Mouse (Mus musculus) brain, embryonic 14.5 days (tissue): ENCODE data around the gene Cyp2w1. TPM values are rescaled to one million over a fixed set of nuclear protein-coding genes. Genes with fewer than 3 reads are reported as not detected.

ENCODE experiments used
- DNase-seq: peaks from one replicate; pipeline ENCODE4 v3.0.0-alpha.2; 2011; ENCODE audit warnings: low read depth
- CTCF ChIP-seq: fragments of 200-500 bp; IDR thresholded peaks from 2 replicates; pipeline ENCODE4 v1.5.1; 2012; ENCODE audit warnings: inconsistent platforms, mild to moderate bottlenecking, moderate library complexity, borderline replicate concordance; ENCODE audit not compliant: insufficient read depth, insufficient read length; ENCODE audit errors: extremely low read depth
- POLR2A ChIP-seq: fragments of 200-500 bp; IDR thresholded peaks from 2 replicates; pipeline ENCODE4 v1.6.1; 2012; ENCODE audit warnings: mild to moderate bottlenecking, inconsistent platforms, borderline replicate concordance; ENCODE audit not compliant: poor library complexity, insufficient read depth, insufficient read length, severe bottlenecking; ENCODE audit errors: extremely low read depth
- polyA plus RNA-seq: library from polyadenylated mRNA; depleted of rRNA; stranded (reverse); fragments of >200 nt; gene quantifications from 2 replicates; pipeline ENCODE4 v1.2.3, GENCODE M21; 2012

Gene Cyp2w1
- polyA plus RNA-seq, 1 experiment = 1.7 TPM

DNA sequence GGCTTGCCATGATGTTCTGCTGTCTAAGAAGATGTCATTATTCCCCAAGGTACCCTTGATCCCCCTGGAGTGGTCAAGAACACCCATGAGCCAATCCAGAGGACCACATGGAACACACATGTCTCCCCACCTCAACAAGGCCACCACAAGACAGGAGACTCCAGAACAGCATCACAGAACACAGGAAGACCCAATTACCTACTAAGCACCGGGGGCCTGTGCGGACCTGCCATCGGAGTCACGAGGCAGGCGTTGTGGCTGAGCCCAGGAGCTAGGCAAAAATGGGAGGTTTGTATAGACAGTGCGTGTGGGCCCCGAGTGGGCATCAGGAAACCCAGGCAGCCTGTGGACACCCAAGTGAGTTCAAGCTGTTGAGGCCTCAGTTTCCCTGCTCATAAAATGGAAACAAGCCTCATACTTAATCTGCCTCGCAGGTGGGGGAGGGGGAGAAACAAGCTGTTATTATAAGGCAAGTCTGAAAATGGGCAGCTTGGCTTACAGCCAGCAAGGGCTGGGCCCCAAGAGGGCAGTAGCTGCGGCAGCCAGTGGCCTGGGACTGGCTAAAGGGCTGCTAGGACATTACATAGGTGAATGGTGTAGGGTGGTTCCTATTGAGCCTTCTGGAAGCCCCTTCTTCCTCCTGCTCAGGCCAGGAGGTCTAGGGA, 29.0 kb upstream of the Cyp2w1 start:
- DNase-seq = no peak
- TF ChIP-seq CTCF (no peak), POLR2A (no peak)

DNA sequence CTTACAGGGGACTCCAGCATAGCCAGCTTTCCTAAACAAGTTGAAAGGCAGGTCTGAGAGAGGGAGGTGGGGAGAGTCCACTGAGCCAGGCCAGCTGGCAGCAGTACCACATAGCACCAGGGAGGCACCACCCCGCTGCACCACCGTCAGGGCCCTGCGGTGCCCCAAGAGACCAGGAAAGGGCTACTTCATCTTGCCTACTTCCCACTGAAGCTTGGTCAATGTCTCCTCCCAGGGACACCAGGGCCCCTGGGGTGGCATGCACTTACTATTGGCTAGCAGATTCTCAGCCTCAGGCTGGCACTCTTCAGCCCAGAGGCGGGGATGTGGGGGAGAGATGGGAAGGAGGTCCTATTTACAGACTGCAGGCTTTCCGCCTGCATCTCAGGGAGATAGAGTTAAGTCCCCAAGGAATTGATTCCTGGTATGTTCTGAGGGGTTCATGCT, 28.3 kb upstream of the Cyp2w1 start:
- TF ChIP-seq POLR2A (no peak), CTCF (no peak)
- DNase-seq = peak; percentile 13

DNA sequence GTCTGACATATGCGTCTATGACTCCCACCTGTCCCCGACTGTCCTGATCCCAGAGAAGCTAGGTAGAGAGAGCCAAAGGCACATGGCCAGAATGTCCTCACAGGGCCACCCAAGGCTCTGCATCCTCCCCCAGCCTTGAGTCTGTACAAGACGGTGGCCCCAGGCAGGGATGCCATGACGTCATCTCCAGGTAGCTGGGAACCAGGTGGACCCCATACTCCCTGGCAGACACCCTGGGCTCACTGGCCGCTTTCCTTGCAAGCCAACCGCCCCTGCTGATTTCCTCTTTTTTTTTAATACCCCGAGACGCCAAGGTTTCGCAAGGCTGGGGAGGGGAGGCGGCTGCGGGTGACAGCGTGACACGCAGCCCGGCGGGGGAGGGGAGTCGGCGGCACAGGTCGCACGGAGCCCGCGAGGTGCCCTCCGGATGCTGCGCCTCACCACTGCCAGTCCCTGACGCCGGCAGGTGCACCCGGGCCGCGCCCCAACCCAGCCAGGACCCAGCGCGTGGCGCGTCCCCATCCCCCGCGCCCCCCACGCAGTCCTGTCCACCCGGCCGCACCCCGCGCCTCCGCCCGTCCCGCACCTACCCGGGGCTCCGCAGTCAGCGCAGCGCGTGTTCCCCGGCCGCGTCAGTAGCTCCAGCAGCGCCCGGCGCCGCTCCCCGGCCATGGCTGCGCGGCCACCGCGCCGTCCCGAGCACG, 27.6 kb upstream of the Cyp2w1 start:
- DNase-seq = peak; percentile 26

DNA sequence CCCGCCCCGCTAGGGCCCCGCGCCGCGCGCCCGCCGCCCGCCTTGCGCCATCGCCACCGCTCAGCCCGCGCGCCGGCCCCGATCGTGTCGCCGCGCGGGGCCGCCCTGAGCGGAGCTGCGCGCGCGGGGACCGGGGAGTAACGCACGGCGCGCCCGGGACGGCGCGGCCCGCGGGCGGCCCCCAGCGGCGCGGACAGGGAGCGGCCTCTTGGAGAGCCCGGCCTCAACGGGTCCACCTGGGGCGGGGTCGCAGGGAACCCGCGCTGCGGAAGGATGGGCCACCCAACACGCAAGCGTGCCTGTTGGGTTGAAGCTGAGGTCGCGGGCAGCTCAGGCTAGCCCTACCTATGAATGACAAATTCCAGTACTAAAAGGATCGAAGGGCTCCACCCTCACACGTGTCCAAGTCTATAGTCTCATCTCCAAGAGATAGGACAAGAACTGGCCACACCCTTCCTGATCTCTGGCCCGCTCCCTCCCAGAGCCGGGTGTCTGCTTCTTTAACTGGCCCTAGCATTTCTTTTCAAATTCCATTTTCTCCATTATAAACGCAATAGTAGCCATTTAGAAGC, 26.9 kb upstream of the Cyp2w1 start, which contains the start of gene Adap1:
Gene Adap1 (minus strand): TSS at position 228 of the 572 bp plus-strand sequence.
- DNase-seq = peak; percentile 49

More for the DNA sequence above, 27.6 kb upstream of the Cyp2w1 start:
- TF ChIP-seq POLR2A (0 out of 2 replicates have a peak, but pooled peaks have one; percentile 14), CTCF (no peak)

DNA sequence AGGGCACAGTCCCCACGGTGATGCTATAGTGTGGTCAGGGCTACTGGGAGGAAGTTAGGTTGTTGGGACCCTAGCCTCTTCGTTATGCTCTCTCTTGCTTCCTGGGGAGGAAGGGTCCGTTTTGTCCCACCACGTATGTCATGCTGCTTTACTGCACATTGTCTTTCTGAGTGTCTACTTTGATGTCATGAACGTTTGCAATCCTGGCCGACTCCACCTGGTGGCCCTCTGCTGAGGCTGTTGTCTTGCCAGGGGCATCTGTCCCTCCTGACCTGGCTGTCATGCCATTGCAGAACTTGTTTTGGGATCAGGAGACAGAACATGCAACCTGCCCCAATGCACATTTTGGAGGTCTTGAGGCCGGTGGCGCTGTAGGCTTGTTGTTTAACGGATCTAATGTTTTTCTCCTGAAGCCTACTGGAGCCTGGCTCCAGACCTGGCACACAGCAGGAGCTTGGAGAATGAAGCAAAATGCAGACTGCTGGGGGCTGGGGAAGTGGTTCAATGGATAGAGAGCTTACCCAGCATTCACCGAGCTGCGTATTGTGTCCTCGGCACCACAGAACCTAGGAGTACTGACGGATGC, 26.2 kb upstream of the Cyp2w1 start:
- TF ChIP-seq CTCF (no peak), POLR2A (no peak)

More for the DNA sequence above, 26.9 kb upstream of the Cyp2w1 start, which contains the start of gene Adap1:
- TF ChIP-seq CTCF (peak; percentile 45; the same call in 1 of the 2 replicates), POLR2A (0 out of 2 replicates have a peak, but pooled peaks have one; percentile 0)

DNA sequence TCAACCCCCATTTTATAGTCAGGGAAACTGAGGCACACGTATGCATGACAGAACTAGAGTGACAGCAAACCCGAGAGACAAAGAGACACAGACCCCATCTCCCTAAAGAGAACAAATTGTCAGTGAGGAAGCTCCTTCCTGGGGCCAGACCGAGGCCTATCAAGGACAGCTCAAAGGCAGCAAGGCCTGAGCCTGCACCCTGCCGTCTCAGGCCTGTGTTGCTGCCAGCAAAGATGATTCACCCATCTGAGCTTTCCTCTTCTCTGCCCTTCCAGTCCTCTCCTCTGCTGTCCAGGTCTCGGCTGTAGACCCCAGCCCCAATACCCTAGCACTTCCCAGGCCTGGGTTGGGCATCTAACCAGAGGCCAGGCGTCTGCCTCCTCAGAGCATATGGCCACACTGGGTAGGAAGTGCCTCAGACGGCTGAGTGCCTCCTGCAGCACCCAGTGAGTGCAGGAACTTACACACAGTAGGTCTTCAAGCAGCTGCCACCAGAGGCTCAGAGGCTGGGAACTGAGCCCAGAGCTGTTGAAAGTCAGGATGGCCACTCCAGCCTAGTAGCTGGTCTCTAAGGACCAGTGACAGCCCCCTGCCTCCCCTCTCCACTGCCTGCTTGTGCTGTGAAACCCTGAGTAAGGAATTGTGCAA, 25.3 kb upstream of the Cyp2w1 start:
- TF ChIP-seq CTCF = no peak
- no peak for DNase-seq

More for the DNA sequence above, 26.2 kb upstream of the Cyp2w1 start:
- DNase-seq = no peak

DNA sequence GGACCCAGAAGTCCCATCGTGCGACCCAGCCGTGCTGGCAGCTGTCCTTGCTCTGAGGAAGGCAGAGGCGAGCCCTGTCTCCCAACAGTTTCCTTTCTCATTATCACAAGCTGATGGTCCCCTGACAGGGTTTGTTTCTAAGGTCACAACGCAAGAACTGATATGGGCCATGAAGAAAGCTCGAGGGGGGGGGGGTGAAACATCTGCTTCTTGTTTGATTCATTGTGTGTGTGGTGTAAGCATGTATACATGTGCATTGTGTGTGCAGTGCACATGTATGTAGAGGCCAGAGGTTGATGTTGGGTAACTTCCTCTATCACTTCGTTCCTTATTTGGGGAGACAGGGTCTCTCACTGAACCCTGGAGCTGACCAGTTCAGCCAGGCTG, 24.8 kb upstream of the Cyp2w1 start:
- no peak for DNase-seq
- TF ChIP-seq POLR2A = no peak
- no peak for TF ChIP-seq CTCF

DNA sequence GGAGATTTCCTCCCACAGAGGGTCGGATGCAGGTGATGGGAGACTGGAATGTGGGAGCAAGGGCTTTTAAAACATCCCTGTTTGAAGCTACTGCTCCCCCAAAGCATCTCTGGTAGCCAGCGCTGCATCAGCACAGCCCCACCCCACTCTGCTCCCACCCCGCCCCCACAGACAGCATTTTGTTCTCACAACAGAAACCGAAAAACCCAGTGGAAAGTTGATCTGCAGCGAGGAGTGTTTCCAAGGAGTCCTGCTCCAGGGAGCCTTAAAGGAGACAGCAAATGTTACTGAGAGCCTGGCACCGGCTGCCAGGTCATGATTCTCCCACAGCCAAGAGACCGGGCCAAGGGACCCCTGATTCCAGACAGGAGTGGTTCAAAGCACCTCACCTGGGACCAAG, 21.7 kb upstream of the Cyp2w1 start:
- TF ChIP-seq CTCF (no peak), POLR2A (no peak)
- DNase-seq = no peak

DNA sequence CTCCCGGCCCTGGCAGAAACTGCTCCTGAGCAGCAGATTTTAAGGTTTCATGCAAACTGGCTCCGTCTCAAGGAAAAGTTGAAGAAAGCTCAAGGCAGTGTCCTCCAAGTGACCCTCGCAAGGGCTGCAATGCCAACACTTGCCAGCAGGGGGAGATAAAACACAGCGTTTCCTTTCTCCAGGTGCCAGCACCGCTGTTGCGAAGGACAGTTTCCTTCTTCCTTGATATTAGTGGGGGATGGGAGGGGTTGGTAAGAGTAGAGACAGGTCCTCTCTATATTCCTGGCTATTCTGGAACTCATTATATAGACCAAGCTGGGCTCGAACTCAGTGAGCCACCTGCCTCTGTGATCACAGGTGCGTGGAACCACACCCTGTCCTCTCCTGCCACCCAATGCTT, 20.7 kb upstream of the Cyp2w1 start:
- DNase-seq = peak; percentile 65
- no peak for TF ChIP-seq POLR2A
- peak; percentile 99 for TF ChIP-seq CTCF

DNA sequence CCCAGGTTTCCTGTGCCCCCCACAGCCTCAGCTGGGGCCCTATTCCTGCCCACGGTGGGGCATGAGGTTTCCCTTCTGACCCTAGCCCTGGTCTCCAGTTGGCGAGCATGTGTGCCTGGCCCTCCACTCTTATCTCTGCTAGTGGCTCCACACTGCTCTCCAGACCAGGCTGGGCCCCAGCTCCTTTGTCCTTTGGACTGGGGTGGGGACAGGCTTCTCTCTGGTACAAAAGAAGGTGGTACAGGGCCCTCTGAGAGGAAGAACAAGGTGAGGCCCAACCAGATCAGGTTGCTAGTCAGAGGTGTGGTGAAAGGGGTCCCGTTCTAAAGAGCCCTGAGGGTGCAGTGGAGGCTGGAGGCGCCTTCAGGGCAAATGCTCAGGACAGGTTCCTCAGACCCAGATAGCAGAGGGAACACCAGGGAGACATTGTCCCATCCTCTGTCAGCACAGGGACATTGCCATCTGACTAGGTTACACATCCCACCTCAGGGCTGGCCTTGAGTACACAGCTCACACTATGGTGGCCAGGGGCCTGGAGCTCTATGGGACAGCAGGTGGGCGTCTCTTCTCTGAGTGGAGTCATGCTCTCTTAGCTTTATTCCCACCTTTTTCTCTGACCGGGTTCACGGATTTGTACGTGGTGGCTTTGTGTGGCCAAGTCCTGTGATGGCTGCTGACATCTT, 19.7 kb upstream of the Cyp2w1 start:
- no peak for TF ChIP-seq CTCF
- TF ChIP-seq POLR2A = no peak
- no peak for DNase-seq
